Mouse (Mus musculus) adrenal gland, postnatal 36 days (tissue): ENCODE measurements around the gene Smug1. TPM values are rescaled to one million over a fixed set of nuclear protein-coding genes. Genes with fewer than 3 reads are reported as not detected.

Source experiments
- DNase-seq, 2 experiments: peaks; one replicate each; pipeline ENCODE4 v3.0.0; 2021; ENCODE audit warnings: mixed read lengths in 1 of 2
- total RNA-seq, 2 experiments: library from RNA; stranded (reverse); gene quantifications; 2 replicates each; pipeline ENCODE4 v1.2.3; 2021

Gene Smug1
- total RNA-seq, 2 experiments from 2014 or later: 11.9 to 13.0 TPM

GRCm38 (mm10) chr15:103145635-103146299 is 21.1 kb downstream of the Smug1 start:
- DNase-seq: no peak

- no peak for DNase-seq
Measured at GRCm38 (mm10) chr15:103144176-103144575, 22.7 kb downstream of the Smug1 start.

- DNase-seq: no peak
Measured at GRCm38 (mm10) chr15:103135431-103135947, 31.4 kb downstream of the Smug1 start.

- peak in 1 of 2 experiments; percentile 42 for DNase-seq
Measured at GRCm38 (mm10) chr15:103134277-103135086, 32.4 kb downstream of the Smug1 start.

- no peak for DNase-seq
Measured at GRCm38 (mm10) chr15:103133761-103134160, 33.1 kb downstream of the Smug1 start.

GRCm38 (mm10) chr15:103130729-103131128 is 36.2 kb downstream of the Smug1 start:
- DNase-seq: peak in 1 of 2 experiments; percentile 32

GRCm38 (mm10) chr15:103129289-103129688 is 37.6 kb downstream of the Smug1 start:
- DNase-seq: no peak

GRCm38 (mm10) chr15:103128056-103128833 is 38.6 kb downstream of the Smug1 start:
- DNase-seq: no peak

- DNase-seq: peak in 1 of 2 experiments; percentile 9
Measured at GRCm38 (mm10) chr15:103125982-103126381, 40.9 kb downstream of the Smug1 start.

GRCm38 (mm10) chr15:103124254-103124653 is 42.6 kb downstream of the Smug1 start:
- DNase-seq: no peak

- DNase-seq: no peak
Measured at GRCm38 (mm10) chr15:103123343-103123742, 43.5 kb downstream of the Smug1 start.

- no peak for DNase-seq
Measured at GRCm38 (mm10) chr15:103122372-103122771, 44.5 kb downstream of the Smug1 start.

GRCm38 (mm10) chr15:103121416-103121815 is 45.5 kb downstream of the Smug1 start:
- DNase-seq: peak; percentile 71 to 80

GRCm38 (mm10) chr15:103120594-103120993 is 46.3 kb downstream of the Smug1 start:
- DNase-seq: no peak

GRCm38 (mm10) chr15:103115726-103116125 is 51.2 kb downstream of the Smug1 start:
- no peak for DNase-seq

- no peak for DNase-seq
Measured at GRCm38 (mm10) chr15:103115256-103115655, 51.6 kb downstream of the Smug1 start.

GRCm38 (mm10) chr15:103113077-103113476 is 53.8 kb downstream of the Smug1 start:
- DNase-seq: no peak

- DNase-seq: no peak
Measured at GRCm38 (mm10) chr15:103112309-103112708, 54.6 kb downstream of the Smug1 start.

- DNase-seq: no peak
Measured at GRCm38 (mm10) chr15:103109940-103110339, 57.0 kb downstream of the Smug1 start.

GRCm38 (mm10) chr15:103108066-103108676 is 58.7 kb downstream of the Smug1 start:
- no peak for DNase-seq

- DNase-seq: no peak
Measured at GRCm38 (mm10) chr15:103106201-103106600, 60.7 kb downstream of the Smug1 start.
